Mouse (Mus musculus): ENCODE measurements around the gene Ipo7. TPM values are rescaled to one million over a fixed set of nuclear protein-coding genes. Genes with fewer than 3 reads are reported as not detected.

Gene Ipo7
- total RNA-seq, 2 experiments from 2014 or later: 95.6 to 96.4 TPM

DNA sequence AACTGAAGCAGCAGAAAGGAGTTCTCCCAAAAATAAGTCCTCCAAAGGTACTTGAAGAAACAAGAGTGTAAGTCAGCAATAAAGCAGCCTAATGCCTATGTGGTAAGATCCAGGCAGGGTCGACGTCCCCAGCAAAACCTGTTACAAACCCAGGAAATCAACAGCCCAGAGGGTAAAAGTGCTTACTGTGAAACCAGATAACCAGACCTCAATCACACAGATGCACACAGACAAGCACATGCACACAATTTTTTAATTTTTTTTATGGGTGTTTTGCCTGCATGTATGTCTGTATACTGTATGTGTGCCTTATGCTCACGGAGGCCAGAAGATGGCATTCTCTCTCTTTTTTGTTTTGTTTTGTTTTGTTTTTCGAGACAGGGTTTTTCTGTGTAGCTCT lies 78.3 kb downstream of the Ipo7 start:
- no peak for DNase-seq
- intact Hi-C loops (cut with DNase I): loop anchor here (5.0 kb wide), 1 partner anchor 41 kb away; no protein-coding TSS in a partner anchor

DNA sequence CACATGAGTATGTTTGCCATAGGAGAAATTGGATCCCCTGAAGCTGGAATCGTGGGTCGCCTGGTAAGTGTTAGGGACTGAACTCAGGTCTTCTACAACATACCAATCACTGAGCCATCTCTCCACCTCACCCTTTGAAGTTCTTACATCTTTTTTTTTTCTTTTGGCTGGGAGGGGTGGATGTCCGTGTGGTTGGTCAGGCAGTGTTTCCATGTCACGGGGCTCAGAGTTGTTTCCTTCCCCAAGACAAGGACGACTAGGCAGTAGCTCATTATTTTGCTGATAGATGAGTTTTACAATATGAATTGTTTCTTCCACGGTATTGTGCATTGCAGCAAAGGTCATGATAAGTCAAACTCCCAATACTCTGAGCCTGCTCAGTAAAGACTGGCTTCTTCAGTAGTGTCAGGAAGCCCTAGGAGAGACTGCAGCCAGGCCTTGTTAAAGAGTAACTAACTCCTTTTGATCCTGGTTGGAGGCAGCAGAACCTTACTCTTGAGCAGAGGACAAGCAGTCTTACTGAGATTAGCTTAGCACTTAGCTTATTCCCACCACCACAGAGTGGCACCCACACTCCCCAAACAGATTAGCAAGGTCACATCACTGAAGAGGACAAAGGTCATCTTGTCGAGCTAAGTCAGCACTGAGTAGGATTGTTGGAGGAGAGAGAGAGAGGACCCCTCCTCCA lies 79.2 kb downstream of the Ipo7 start:
- DNase-seq: no peak
- intact Hi-C loops (cut with DNase I): loop anchor here (5.0 kb wide), 1 partner anchor 40 kb away; no protein-coding TSS in a partner anchor

GRCm38 (mm10) chr7:110100854-110101253 lies 82.8 kb downstream of the Ipo7 start:
- intact Hi-C loops (cut with DNase I): no loop called here
- DNase-seq: no peak

DNA sequence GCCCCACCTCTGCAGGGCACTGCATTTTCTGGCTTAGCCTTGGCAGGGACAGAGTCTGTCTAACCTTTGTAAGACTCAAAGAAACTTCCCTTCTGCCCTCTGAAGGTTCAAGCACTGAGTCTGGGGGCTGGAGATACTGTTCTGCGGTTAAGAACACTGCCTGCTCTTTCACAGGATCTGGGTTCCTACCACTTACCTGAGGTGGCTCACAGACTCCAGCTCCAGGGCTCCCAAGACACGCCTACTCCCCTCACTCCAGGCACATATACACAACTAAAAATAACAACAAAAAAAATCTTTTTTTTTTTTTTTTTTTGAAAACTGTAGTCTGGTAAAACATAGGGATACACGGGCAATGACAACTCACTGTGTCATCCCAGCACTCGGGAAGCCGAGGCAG lies 83.2 kb downstream of the Ipo7 start:
- intact Hi-C loops (cut with DNase I): no loop called here
- no peak for DNase-seq

DNA sequence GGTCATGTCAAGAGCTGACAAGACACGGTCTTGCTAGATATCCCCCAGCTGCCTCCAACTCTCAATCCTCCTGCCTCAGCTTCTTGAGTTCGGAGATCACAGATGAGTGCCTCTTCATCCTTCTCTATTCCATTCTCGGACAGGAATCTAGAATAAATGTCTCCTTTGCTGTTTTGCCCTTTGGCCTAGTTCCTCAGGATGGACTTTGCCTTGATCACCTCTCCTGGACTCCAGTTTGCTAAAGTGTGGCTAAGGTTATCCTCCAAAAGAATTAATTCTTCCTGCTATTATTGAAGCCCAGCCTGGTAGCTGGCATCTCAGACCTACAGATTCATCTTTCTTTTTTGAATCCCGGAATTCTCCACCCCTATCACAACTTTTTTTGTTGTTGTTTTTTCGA lies 87.0 kb downstream of the Ipo7 start:
- no peak for DNase-seq
- intact Hi-C loops (cut with DNase I): no loop called here

Other genes starting within 250 kb of the Ipo7 start
- under 1 TPM; 0.08 to 0.47 TPM for gene Nrip3, start 236.2 kb upstream of the Ipo7 start, total RNA-seq (2021)
- gene Scube2, start 152.6 kb upstream of the Ipo7 start, total RNA-seq (2021): 10 to 100 TPM; 19.3 to 21.1 TPM
- 100 to 1,000 TPM; 134 to 147 TPM for gene Dennd5a, start 57.8 kb upstream of the Ipo7 start, total RNA-seq (2021)
- 10 to 100 TPM; 54.5 to 55.3 TPM for gene Tmem41b, start 31.3 kb upstream of the Ipo7 start, total RNA-seq (2021)
- 10 to 100 TPM in 1 of 2 experiments, 1 to 10 TPM in 1; 9.7 to 12.8 TPM for gene Zfp143, start 42.9 kb downstream of the Ipo7 start, total RNA-seq (2021)
- 1 to 10 TPM; 9.2 to 9.8 TPM for gene Wee1, start 103.8 kb downstream of the Ipo7 start, total RNA-seq (2021)
- gene Swap70, start 203.4 kb downstream of the Ipo7 start, total RNA-seq (2021): 10 to 100 TPM; 12.9 to 15.3 TPM